ENCODE assay signal across 8 mouse cellular contexts in the genomic region with DNA sequence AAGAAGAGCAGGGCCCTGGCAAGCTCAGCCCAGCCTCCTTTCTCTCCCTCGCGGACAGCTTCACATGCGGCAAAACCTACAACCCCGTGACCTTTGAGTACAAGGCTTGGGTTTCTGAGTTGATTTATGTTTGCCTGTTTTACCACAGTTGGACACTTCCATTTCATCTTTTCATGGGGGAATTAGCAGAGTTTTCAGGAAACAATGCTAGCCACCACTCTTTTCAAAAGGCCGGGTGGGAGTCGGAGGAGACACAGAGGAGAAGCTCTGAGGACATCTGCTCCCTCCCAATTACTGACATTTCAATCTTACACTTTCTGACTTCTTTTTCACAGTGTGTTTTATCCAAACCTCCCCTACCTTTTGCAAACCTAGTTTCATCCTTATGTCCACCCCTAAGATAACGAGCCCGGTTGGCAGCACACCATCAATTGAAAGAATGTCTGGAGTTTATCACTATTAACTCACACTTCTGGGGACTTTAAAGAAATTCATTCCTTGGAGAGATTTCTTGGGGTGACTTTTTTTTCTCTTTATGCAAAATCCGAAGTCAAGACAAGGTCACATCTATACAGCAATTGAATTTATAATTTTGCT.
DNase-seq lines count a peak whose midpoint lies in the region; ATAC-seq and TF ChIP-seq lines count a peak whose summit lies in the region.

No protein-coding gene starts in this region.

- peak overlapping the region; percentile 35 for H3K4me2 ChIP-seq in midbrain, embryonic 12.5 days (replicated peaks)
- no peak overlapping the region for H3K4me2 ChIP-seq in midbrain, postnatal 0 days (ENCODE audit: low read depth, low read length, poor library complexity, severe bottlenecking)
- no peak overlapping the region for H3K4me2 ChIP-seq in hindbrain, embryonic 14.5 days (replicated peaks)
- peak overlapping the region; percentile 41; the same call in 1 of the 2 replicates for H3K4me2 ChIP-seq in liver, embryonic 14.5 days (ENCODE audit: low read depth)

- TF ChIP-seq CTCF in midbrain, postnatal 0 days (IDR thresholded peaks at IDR 0.05): no peak
- TF ChIP-seq CTCF in liver, embryonic 14.5 days (IDR thresholded peaks at IDR 0.05; ENCODE audit: low read depth): no peak

- peaks cover 48% of the 10 kb centered on the region for H3K4me1 ChIP-seq in midbrain, embryonic 12.5 days
- H3K4me1 ChIP-seq in midbrain, postnatal 0 days (ENCODE audit: insufficient read depth, low read length): no peaks in the 10 kb centered on the region; the same call in 1 of the 2 replicates
- peaks cover 51% of the 10 kb centered on the region for H3K4me1 ChIP-seq in hindbrain, embryonic 14.5 days (replicated peaks; ENCODE audit: control insufficient read depth, insufficient read depth, low read length)
- H3K4me1 ChIP-seq in liver, embryonic 14.5 days (replicated peaks; ENCODE audit: control insufficient read depth in 2 of 2, insufficient read depth in 2 of 2, low read length in 1 of 2): peaks cover 0 to 6% of the 10 kb centered on the region in 2 experiments; a peak in 2 of 4 replicates

- ATAC-seq in midbrain, embryonic 12.5 days (ENCODE audit: low FRiP score, low read depth): no peak
- no peak for ATAC-seq in midbrain, postnatal 0 days (ENCODE audit: low FRiP score)
- no peak for ATAC-seq in hindbrain, embryonic 14.5 days (ENCODE audit: low FRiP score)
- no peak for ATAC-seq in liver, embryonic 14.5 days (ENCODE audit: insufficient read depth)

- no peak overlapping the region for H3K9ac ChIP-seq in midbrain, embryonic 12.5 days (replicated peaks)
- no peak overlapping the region for H3K9ac ChIP-seq in midbrain, postnatal 0 days (replicated peaks; ENCODE audit: low read length, poor library complexity, severe bottlenecking)
- no peak overlapping the region for H3K9ac ChIP-seq in hindbrain, embryonic 14.5 days
- H3K9ac ChIP-seq in liver, embryonic 14.5 days (replicated peaks): no peak overlapping the region

- H3K27me3 ChIP-seq in midbrain, embryonic 12.5 days: peaks cover 6% of the 10 kb centered on the region
- no peaks in the 10 kb centered on the region for H3K27me3 ChIP-seq in midbrain, postnatal 0 days (ENCODE audit: insufficient read depth, low read length)
- H3K27me3 ChIP-seq in hindbrain, embryonic 14.5 days (ENCODE audit: control insufficient read depth, insufficient read depth, low read length): no peaks in the 10 kb centered on the region
- H3K27me3 ChIP-seq in liver, embryonic 14.5 days (ENCODE audit: control insufficient read depth, insufficient read depth, low read length): no peaks in the 10 kb centered on the region

- H3K36me3 ChIP-seq in midbrain, embryonic 12.5 days: no peaks in the 10 kb centered on the region
- no peaks in the 10 kb centered on the region for H3K36me3 ChIP-seq in midbrain, postnatal 0 days (ENCODE audit: insufficient read depth, low read length)
- H3K36me3 ChIP-seq in hindbrain, embryonic 14.5 days (replicated peaks; ENCODE audit: control insufficient read depth, insufficient read depth): peaks cover 8% of the 10 kb centered on the region; the same call in 1 of the 2 replicates
- H3K36me3 ChIP-seq in liver, embryonic 14.5 days (replicated peaks; ENCODE audit: control insufficient read depth, insufficient read depth, low read depth): no peaks in the 10 kb centered on the region

- no peak for DNase-seq in midbrain, postnatal 0 days (ENCODE audit: low spot score)
- DNase-seq in hindbrain, embryonic 14.5 days (ENCODE audit: low spot score): no peak
- DNase-seq in liver, embryonic 14.5 days (ENCODE audit: low read depth in 3 of 3, low spot score in 3 of 3): no peak
- no peak for DNase-seq in spleen, postnatal 36 days (ENCODE audit: low spot score in 2 of 2)
- DNase-seq in layer of hippocampus, postnatal 14 days (ENCODE audit: low spot score in 2 of 2): no peak
- DNase-seq in cerebellum, adult 18-20 months: no peak
- no peak for DNase-seq in right cerebral cortex, postnatal 10 days (ENCODE audit: low spot score in 2 of 2)

- 8% methylated on average over 9 of the region's 9 CpGs for WGBS in midbrain, embryonic 12.5 days
- 47% methylated on average over 9 of the region's 9 CpGs for whole genome bisulfite sequencing in midbrain, postnatal 0 days
- WGBS in hindbrain, embryonic 14.5 days: 15% methylated on average over 9 of the region's 9 CpGs
- 40% methylated on average over 9 of the region's 9 CpGs for WGBS in liver, embryonic 14.5 days (ENCODE audit: insufficient replicate concordance)

- H3K9me3 ChIP-seq in midbrain, embryonic 12.5 days: no peaks in the 10 kb centered on the region
- no peaks in the 10 kb centered on the region for H3K9me3 ChIP-seq in midbrain, postnatal 0 days (ENCODE audit: low read length)
- H3K9me3 ChIP-seq in hindbrain, embryonic 14.5 days (ENCODE audit: control insufficient read depth, low read length): no peaks in the 10 kb centered on the region
- no peaks in the 10 kb centered on the region for H3K9me3 ChIP-seq in liver, embryonic 14.5 days (ENCODE audit: control insufficient read depth, low read length)

- H3K4me3 ChIP-seq in midbrain, embryonic 12.5 days: no peak overlapping the region
- H3K4me3 ChIP-seq in midbrain, postnatal 0 days (ENCODE audit: low read depth, low read length): no peak overlapping the region
- H3K4me3 ChIP-seq in hindbrain, embryonic 14.5 days (replicated peaks; ENCODE audit: low read length): no peak overlapping the region
- no peak overlapping the region for H3K4me3 ChIP-seq in liver, embryonic 14.5 days (ENCODE audit: insufficient read depth in 1 of 2, low read depth in 2 of 2, low read length in 2 of 2)

- peak overlapping the region; percentile 56 for H3K27ac ChIP-seq in midbrain, embryonic 12.5 days (replicated peaks)
- H3K27ac ChIP-seq in midbrain, postnatal 0 days (ENCODE audit: low read depth, low read length): no peak overlapping the region
- peak overlapping the region; percentile 84 for H3K27ac ChIP-seq in hindbrain, embryonic 14.5 days
- H3K27ac ChIP-seq in liver, embryonic 14.5 days: no peak overlapping the region

- TF ChIP-seq EP300 in liver, embryonic 14.5 days (IDR thresholded peaks at IDR 0.05; ENCODE audit: low read depth): 0 out of 2 replicates have a peak, but pooled peaks have one; percentile 8

Comparison
In these comparisons a context has a peak if more than half of its experiments do, and no peak if none do; other contexts are left out.
1. H3K27ac ChIP-seq: peak in midbrain, embryonic 12.5 days (single experiment) and hindbrain, embryonic 14.5 days (single experiment); none in midbrain, postnatal 0 days (single experiment) and liver, embryonic 14.5 days (single experiment).
2. H3K4me2 ChIP-seq: peak in midbrain, embryonic 12.5 days (single experiment) and liver, embryonic 14.5 days (single experiment); none in midbrain, postnatal 0 days (single experiment) and hindbrain, embryonic 14.5 days (single experiment).